In the genomic region with DNA sequence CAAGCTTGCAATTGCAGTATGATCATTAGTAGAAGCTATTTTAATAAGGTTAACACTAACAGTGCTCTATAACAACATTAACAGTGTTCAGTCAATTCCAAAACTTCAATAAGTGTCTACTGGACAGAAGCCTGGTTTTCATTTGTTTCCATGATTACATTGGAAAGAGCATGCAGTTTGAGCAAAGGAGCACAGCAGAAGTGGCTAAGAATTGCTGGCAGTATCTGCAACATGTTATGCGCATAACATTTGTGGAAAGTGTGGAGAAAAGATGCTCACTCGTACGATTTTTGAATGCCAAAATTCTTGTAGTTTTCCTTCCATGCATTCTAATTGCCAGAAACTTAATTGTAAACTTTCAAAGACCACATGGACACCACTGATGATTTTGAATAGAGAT, we compare ENCODE assay signal across 22 mouse cellular contexts.
DNase-seq lines count a peak whose midpoint lies in the region; ATAC-seq and TF ChIP-seq lines count a peak whose summit lies in the region.
"Had no signal": no experiment of that assay in that cellular context is flagged by ENCODE, and none has a peak within 500 bp of the region (broad histone marks: within the 10 kb centered on the region; RNA-seq: fewer than 3 reads in every experiment).

No protein-coding gene starts in this region.

- no peak overlapping the region for H3K27ac ChIP-seq in cerebellum, adult 2 months (ENCODE audit: insufficient read depth, low read length)
- H3K27ac ChIP-seq: embryonic facial prominence, embryonic 13.5 days; forebrain, embryonic 10.5 days; forebrain, embryonic 13.5 days; gastrocnemius, adult 2 months; hindbrain, embryonic 12.5 days; hindbrain, embryonic 15.5 days had no signal

- no peak overlapping the region for H3K4me3 ChIP-seq in cerebellum, adult 2 months (replicated peaks; ENCODE audit: insufficient read depth, low read depth, low read length)
- H3K4me3 ChIP-seq: embryonic facial prominence, embryonic 13.5 days; forebrain, embryonic 10.5 days; forebrain, embryonic 13.5 days; gastrocnemius, adult 2 months; hindbrain, embryonic 12.5 days; hindbrain, embryonic 15.5 days had no signal

- peak; percentile 76; the same call in 1 of the 2 replicates for ATAC-seq in frontal cortex, adult (ENCODE audit: low TSS enrichment)
- ATAC-seq: activated CD4-positive, CD25-positive, alpha-beta regulatory T cell, adult 4 months; CD4-positive, CD25-positive, alpha-beta regulatory T cell, adult 4 months; forebrain, embryonic 13.5 days; intestine, postnatal 0 days had no signal

- no peaks in the 10 kb centered on the region for H3K27me3 ChIP-seq in cerebellum, adult 2 months (ENCODE audit: control insufficient read depth, insufficient read depth, low read length)
- H3K27me3 ChIP-seq: embryonic facial prominence, embryonic 13.5 days; forebrain, embryonic 13.5 days; hindbrain, embryonic 12.5 days; hindbrain, embryonic 15.5 days had no signal

- WGBS in cerebellum, adult 2 months = 37% methylated on average over 3 of the region's 3 CpGs

- no peak for DNase-seq in frontal cortex, adult 2 months (ENCODE audit: extremely low spot score in 1 of 2, low spot score in 1 of 2)
- peak; percentile 71 for DNase-seq in Muller cell, postnatal 12 days (ENCODE audit: inconsistent ontology term)
- peak; percentile 45 for DNase-seq in brain, adult 2 months (ENCODE audit: low read depth, low spot score)
- no peak for DNase-seq in lung, postnatal 36 days
- no peak for DNase-seq in cerebellum, adult 2 months
- DNase-seq: adrenal gland, postnatal 10 days; adrenal gland, postnatal 36 days; cerebellum, adult 11-12 months; cerebellum, adult 9-10 months; cerebellum, postnatal 14 days; gastrocnemius, adult 2 months; gastrocnemius, postnatal 14 days; heart, adult 11 months had no signal

- H3K4me1 ChIP-seq in cerebellum, adult 2 months (ENCODE audit: control insufficient read depth, insufficient read depth, low read length) = peaks cover 3% of the 10 kb centered on the region; the same call in 1 of the 2 replicates
- H3K4me1 ChIP-seq: forebrain, embryonic 10.5 days; forebrain, embryonic 13.5 days; hindbrain, embryonic 12.5 days; hindbrain, embryonic 15.5 days had no signal

- no peak for TF ChIP-seq CTCF in cerebellum, adult 2 months (IDR thresholded peaks at IDR 0.05; ENCODE audit: borderline replicate concordance, insufficient read depth, low read depth, low read length)

- no peak for TF ChIP-seq POLR2A in cerebellum, adult 2 months (IDR thresholded peaks at IDR 0.05; ENCODE audit: borderline replicate concordance, insufficient read depth, low read length)

Comparison
In these comparisons a context has a peak if more than half of its experiments do, and no peak if none do; other contexts are left out.
1. DNase-seq: peak in Muller cell, postnatal 12 days (single experiment) and brain, adult 2 months (single experiment); none in frontal cortex, adult 2 months (0 of 2), lung, postnatal 36 days (single experiment) and cerebellum, adult 2 months (0 of 2).